13 mouse cellular contexts compared by ENCODE assay signal in the genomic region with DNA sequence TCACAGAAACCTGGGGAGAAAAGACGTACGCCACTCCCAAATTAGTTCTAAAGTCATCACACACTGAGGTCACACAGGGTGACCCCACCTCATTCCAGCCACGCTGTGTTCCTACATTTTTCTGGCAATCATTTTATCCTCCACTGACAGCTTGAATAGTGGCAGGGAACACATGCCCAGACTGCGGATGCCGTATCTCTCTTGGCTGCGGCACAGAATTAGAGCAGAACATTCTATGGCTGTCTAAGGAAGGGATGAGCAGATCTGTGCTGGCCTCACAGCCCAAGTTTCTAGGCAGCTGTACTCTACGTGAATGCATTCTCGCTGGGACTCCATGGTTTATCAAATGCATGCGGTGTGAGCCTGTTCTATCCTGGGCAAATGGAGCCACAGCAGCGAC. TPM values are rescaled to one million over a fixed set of nuclear protein-coding genes. Genes with fewer than 3 reads are reported as not detected.
DNase-seq lines count a peak whose midpoint lies in the region; ATAC-seq lines count a peak whose summit lies in the region.
"Had no signal": no experiment of that assay in that cellular context is flagged by ENCODE, and none has a peak within 500 bp of the region (broad histone marks: within the 10 kb centered on the region; RNA-seq: fewer than 3 reads in every experiment).

No protein-coding gene starts in this region.

- no peak overlapping the region for H3K4me3 ChIP-seq in hindbrain, embryonic 16.5 days (ENCODE audit: low read length)
- no peak overlapping the region for H3K4me3 ChIP-seq in hindbrain, embryonic 11.5 days (ENCODE audit: low read depth, low read length)
- H3K4me3 ChIP-seq: embryonic facial prominence, embryonic 15.5 days; kidney, embryonic 15.5 days had no signal

- no peak overlapping the region for H3K9ac ChIP-seq in hindbrain, embryonic 16.5 days (ENCODE audit: low read depth, low read length)
- no peak overlapping the region for H3K9ac ChIP-seq in hindbrain, embryonic 11.5 days (ENCODE audit: low read depth, low read length)
- H3K9ac ChIP-seq: embryonic facial prominence, embryonic 15.5 days; kidney, embryonic 15.5 days; liver, embryonic 14.5 days had no signal

- no peaks in the 10 kb centered on the region; the same call in 1 of the 2 replicates for H3K4me1 ChIP-seq in hindbrain, embryonic 16.5 days (ENCODE audit: control insufficient read depth, insufficient read depth, low read depth, low read length)
- no peaks in the 10 kb centered on the region for H3K4me1 ChIP-seq in hindbrain, embryonic 11.5 days (replicated peaks; ENCODE audit: control insufficient read depth, insufficient read depth, low read length)

- H3K27ac ChIP-seq in hindbrain, embryonic 16.5 days (ENCODE audit: low read depth, low read length): no peak overlapping the region
- no peak overlapping the region for H3K27ac ChIP-seq in hindbrain, embryonic 11.5 days (ENCODE audit: low read depth, low read length)
- H3K27ac ChIP-seq: embryonic facial prominence, embryonic 15.5 days; kidney, embryonic 15.5 days; liver, embryonic 14.5 days had no signal

- 66% methylated on average over 10 of the region's 10 CpGs for WGBS in hindbrain, embryonic 16.5 days
- 80% methylated on average over 10 of the region's 10 CpGs for WGBS in hindbrain, embryonic 11.5 days

- H3K27me3 ChIP-seq in hindbrain, embryonic 16.5 days (replicated peaks; ENCODE audit: control insufficient read depth, insufficient read depth, low read length): no peaks in the 10 kb centered on the region
- H3K27me3 ChIP-seq in hindbrain, embryonic 11.5 days (ENCODE audit: control insufficient read depth, insufficient read depth, low read length): no peaks in the 10 kb centered on the region
- H3K27me3 ChIP-seq: embryonic facial prominence, embryonic 15.5 days; kidney, embryonic 15.5 days had no signal

- no peaks in the 10 kb centered on the region for H3K9me3 ChIP-seq in hindbrain, embryonic 16.5 days (ENCODE audit: control insufficient read depth, low read length)
- no peaks in the 10 kb centered on the region for H3K9me3 ChIP-seq in hindbrain, embryonic 11.5 days (ENCODE audit: control insufficient read depth, low read length)
- H3K9me3 ChIP-seq: embryonic facial prominence, embryonic 15.5 days; kidney, embryonic 15.5 days had no signal

- DNase-seq in hindbrain, embryonic 11.5 days (ENCODE audit: low spot score): no peak
- DNase-seq in brain, embryonic 18.5 days (ENCODE audit: low read depth, low spot score): peak; percentile 30
- peak; percentile 97 for DNase-seq in heart, adult 11 months
- peak; percentile 36 to 44 for DNase-seq in layer of hippocampus, postnatal 10 days (ENCODE audit: low spot score in 2 of 2)
- no peak for DNase-seq in ovary, adult 18-20 months (ENCODE audit: low spot score)
- no peak for DNase-seq in kidney, adult 9 months
- no peak for DNase-seq in left cerebral cortex, postnatal 4 days

- no peak overlapping the region for H3K4me2 ChIP-seq in hindbrain, embryonic 16.5 days (ENCODE audit: low read length)
- no peak overlapping the region for H3K4me2 ChIP-seq in hindbrain, embryonic 11.5 days (replicated peaks; ENCODE audit: low read depth, low read length)
- H3K4me2 ChIP-seq: embryonic facial prominence, embryonic 15.5 days; kidney, embryonic 15.5 days had no signal

- intact Hi-C loops in left cerebral cortex, postnatal 4 days (cut with DNase I): no loop called here

- H3K36me3 ChIP-seq in hindbrain, embryonic 16.5 days (ENCODE audit: control insufficient read depth, insufficient read depth, low read length): no peaks in the 10 kb centered on the region
- no peaks in the 10 kb centered on the region for H3K36me3 ChIP-seq in hindbrain, embryonic 11.5 days (ENCODE audit: control insufficient read depth, insufficient read depth, low read length)
- H3K36me3 ChIP-seq: embryonic facial prominence, embryonic 15.5 days; kidney, embryonic 15.5 days had no signal

- ATAC-seq in hindbrain, embryonic 16.5 days: peak; percentile 34; the same call in 1 of the 2 replicates
- no peak for ATAC-seq in hindbrain, embryonic 11.5 days (ENCODE audit: low FRiP score)

RNA-seq across cellular contexts. Expression of gene Dbh, which starts 40.6 kb away (rescaled TPM):
- 4.9 and 5.8 TPM in 2 replicates for polyA plus RNA-seq in hindbrain, embryonic 16.5 days (2015; fragmentation: Nextera tagmentation; extraction: Ambion mirVana)
- polyA plus RNA-seq in hindbrain, embryonic 11.5 days (2014; fragmentation: Nextera tagmentation; extraction: Ambion mirVana): 2.4 and 2.6 TPM in 2 replicates
- total RNA-seq in layer of hippocampus, postnatal 10 days (2021): under 1 TPM; 0.20 to 0.50 TPM
- under 1 TPM; 0.30 to 0.58 TPM for total RNA-seq in left cerebral cortex, postnatal 4 days (2021)
- total RNA-seq: CH12.LX; neutrophil, adult 5-6 weeks had no signal
- polyA plus RNA-seq: liver, embryonic 14.5 days had no signal

RNA-seq across cellular contexts. Expression of gene Sardh, which starts 42.5 kb away (rescaled TPM):
- 9.1 and 10.2 TPM in 2 replicates for polyA plus RNA-seq in hindbrain, embryonic 16.5 days (2015; fragmentation: Nextera tagmentation; extraction: Ambion mirVana)
- polyA plus RNA-seq in hindbrain, embryonic 11.5 days (2014; fragmentation: Nextera tagmentation; extraction: Ambion mirVana): 3.1 and 5.5 TPM in 2 replicates
- total RNA-seq in layer of hippocampus, postnatal 10 days (2021): 10 to 100 TPM; 10.0 to 11.2 TPM
- total RNA-seq in left cerebral cortex, postnatal 4 days (2021): 1 to 10 TPM; 5.2 to 7.3 TPM
- total RNA-seq: CH12.LX; neutrophil, adult 5-6 weeks had no signal

Comparison
In these comparisons a context has a peak if more than half of its experiments do, and no peak if none do; other contexts are left out.
1. DNase-seq: peak in brain, embryonic 18.5 days (single experiment), heart, adult 11 months (single experiment) and layer of hippocampus, postnatal 10 days (2 of 2); none in hindbrain, embryonic 11.5 days (single experiment), ovary, adult 18-20 months (single experiment), kidney, adult 9 months (single experiment) and left cerebral cortex, postnatal 4 days (single experiment).